In genomic region chr7:102701915-102702314, GRCm38 (mm10) we compare ENCODE assay signal across 17 mouse cellular contexts. TPM values are rescaled to one million over a fixed set of nuclear protein-coding genes. Genes with fewer than 3 reads are reported as not detected.
"Had no signal": no experiment of that assay in that cellular context is flagged by ENCODE, and none has a peak within 500 bp of the region (broad histone marks: within the 10 kb centered on the region; RNA-seq: fewer than 3 reads in every experiment).

Gene Olfr558 (plus strand): TSS chr7:102702215.

- H3K27ac ChIP-seq: neural tube, embryonic 13.5 days; neural tube, embryonic 15.5 days; stomach, embryonic 15.5 days; stomach, postnatal 0 days had no signal

- H3K4me1 ChIP-seq: neural tube, embryonic 13.5 days; neural tube, embryonic 15.5 days; stomach, embryonic 15.5 days had no signal

- H3K4me3 ChIP-seq: neural tube, embryonic 13.5 days; neural tube, embryonic 15.5 days; stomach, embryonic 15.5 days had no signal

- DNase-seq: retina, postnatal 1 day; right cerebral cortex, adult 18-20 months; right cerebral cortex, postnatal 14 days; right cerebral cortex, postnatal 25 days; right cerebral cortex, postnatal 4 days; spleen, adult 18-20 months; thymus, adult 18-20 months; thymus, adult 2 months; thymus, postnatal 14 days; thymus, postnatal 25 days; thymus, postnatal 36 days; thymus, postnatal 4 days had no signal

RNA-seq across cellular contexts. Expression of gene Olfr558, which starts in this region (rescaled TPM):
- total RNA-seq: neutrophil, adult 5-6 weeks had no signal
